Comparison of ENCODE assay signal across 8 mouse cellular contexts in the genomic region with DNA sequence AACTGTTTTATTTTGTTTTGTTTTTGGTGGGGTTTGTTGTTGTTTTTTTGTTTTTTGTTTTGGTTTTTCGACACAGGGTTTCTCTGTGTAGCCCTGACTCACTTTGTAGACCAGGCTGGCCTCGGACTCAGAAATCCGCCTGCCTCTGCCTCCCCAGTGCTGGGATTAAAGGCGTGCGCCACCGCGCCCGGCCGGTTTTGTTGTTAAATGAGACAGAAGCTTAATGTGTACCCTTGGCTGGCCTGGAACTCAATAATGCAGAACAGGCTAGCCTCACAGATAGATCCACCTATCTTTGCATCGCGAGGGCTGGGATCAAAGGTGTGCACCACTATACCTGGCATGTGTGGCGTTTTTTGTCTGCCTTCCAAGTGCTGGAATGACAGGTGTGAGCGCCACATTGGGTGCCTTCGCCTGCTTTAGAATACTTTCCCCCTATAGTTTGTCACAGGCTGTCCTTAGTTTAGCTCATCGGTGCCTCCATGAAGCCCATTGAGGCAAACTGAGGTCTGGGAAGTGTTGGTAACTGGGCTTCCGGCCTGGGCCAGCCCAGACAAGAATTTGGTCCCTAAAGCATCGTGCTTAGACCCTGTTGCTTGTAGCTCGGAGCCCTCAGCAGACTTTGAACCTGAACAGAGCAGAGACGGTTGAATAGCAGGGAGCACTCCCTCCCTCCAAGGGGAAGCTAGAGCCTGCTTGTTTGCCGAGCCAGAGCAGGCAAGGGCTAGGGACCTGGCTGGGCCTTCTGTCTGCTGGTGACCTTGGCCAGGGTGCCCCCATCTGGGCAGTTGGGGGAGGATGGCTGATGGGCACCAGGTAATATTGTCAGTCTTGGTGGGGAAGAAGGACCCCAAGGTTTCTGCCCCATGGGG. TPM values are rescaled to one million over a fixed set of nuclear protein-coding genes. Genes with fewer than 3 reads are reported as not detected.
DNase-seq lines count a peak whose midpoint lies in the region; ATAC-seq and TF ChIP-seq lines count a peak whose summit lies in the region.

No protein-coding gene starts in this region.

- peak overlapping the region; percentile 96 for H3K4me3 ChIP-seq in lung, postnatal 0 days (ENCODE audit: low read depth, low read length)
- H3K4me3 ChIP-seq in forebrain, embryonic 14.5 days (ENCODE audit: low read depth, low read length): peak overlapping the region; percentile 90
- peak overlapping the region; percentile 85 for H3K4me3 ChIP-seq in neural tube, embryonic 13.5 days

- H3K27ac ChIP-seq in lung, postnatal 0 days (ENCODE audit: low read length): peak overlapping the region; percentile 59; the same call in 1 of the 2 replicates
- H3K27ac ChIP-seq in forebrain, embryonic 14.5 days (ENCODE audit: low read depth, low read length): no peak overlapping the region; the same call in 1 of the 2 replicates
- peak overlapping the region; percentile 15; the same call in 1 of the 2 replicates for H3K27ac ChIP-seq in neural tube, embryonic 13.5 days (replicated peaks)

- 37% methylated on average over 20 of the region's 20 CpGs for WGBS in lung, postnatal 0 days
- 40% methylated on average over 20 of the region's 20 CpGs for WGBS in forebrain, embryonic 14.5 days
- 38% methylated on average over 20 of the region's 20 CpGs for WGBS in neural tube, embryonic 13.5 days

- peak overlapping the region; percentile 84 for H3K9ac ChIP-seq in lung, postnatal 0 days (replicated peaks; ENCODE audit: low read depth)
- H3K9ac ChIP-seq in forebrain, embryonic 14.5 days (ENCODE audit: low read length): peak overlapping the region; percentile 78
- H3K9ac ChIP-seq in neural tube, embryonic 13.5 days: peak overlapping the region; percentile 87

- TF ChIP-seq CTCF in lung, postnatal 0 days (IDR thresholded peaks at IDR 0.05): no peak

- H3K27me3 ChIP-seq in lung, postnatal 0 days (replicated peaks; ENCODE audit: insufficient read depth, low read length): no peaks in the 10 kb centered on the region
- H3K27me3 ChIP-seq in forebrain, embryonic 14.5 days (replicated peaks; ENCODE audit: control insufficient read depth, insufficient read depth, low read length): no peaks in the 10 kb centered on the region
- H3K27me3 ChIP-seq in neural tube, embryonic 13.5 days: peaks cover 9% of the 10 kb centered on the region; the same call in 1 of the 2 replicates

- TF ChIP-seq EP300 in lung, postnatal 0 days (IDR thresholded peaks at IDR 0.05): no peak

- no peaks in the 10 kb centered on the region for H3K9me3 ChIP-seq in lung, postnatal 0 days (ENCODE audit: low read length)
- H3K9me3 ChIP-seq in forebrain, embryonic 14.5 days (replicated peaks; ENCODE audit: control insufficient read depth, low read length): no peaks in the 10 kb centered on the region
- H3K9me3 ChIP-seq in neural tube, embryonic 13.5 days: no peaks in the 10 kb centered on the region

- no peak for DNase-seq in lung, postnatal 0 days (ENCODE audit: low spot score)
- DNase-seq in lung, postnatal 36 days: no peak
- no peak for DNase-seq in forebrain, embryonic 14.5 days (ENCODE audit: low spot score)
- peak; percentile 65 for DNase-seq in kidney, postnatal 14 days
- DNase-seq in gastrocnemius, adult 18-20 months (ENCODE audit: low spot score): no peak
- DNase-seq in adrenal gland, adult 2 months: no peak
- DNase-seq in urinary bladder, postnatal 14 days (ENCODE audit: low spot score): no peak

- no peak for ATAC-seq in lung, postnatal 0 days
- ATAC-seq in forebrain, embryonic 14.5 days: no peak
- no peak for ATAC-seq in neural tube, embryonic 13.5 days (ENCODE audit: low read depth)

- H3K36me3 ChIP-seq in lung, postnatal 0 days (ENCODE audit: insufficient read depth, low read length): 0 out of 2 replicates have a peak, but pooled peaks cover 13% of the 10 kb centered on the region
- H3K36me3 ChIP-seq in forebrain, embryonic 14.5 days (ENCODE audit: control insufficient read depth, insufficient read depth, low read length): peaks cover 35% of the 10 kb centered on the region
- H3K36me3 ChIP-seq in neural tube, embryonic 13.5 days: peaks cover 31% of the 10 kb centered on the region

- H3K4me1 ChIP-seq in lung, postnatal 0 days (ENCODE audit: insufficient read depth, low read depth, low read length): peaks cover 11% of the 10 kb centered on the region
- peaks cover 14% of the 10 kb centered on the region for H3K4me1 ChIP-seq in forebrain, embryonic 14.5 days (ENCODE audit: control insufficient read depth, insufficient read depth, low read length)
- H3K4me1 ChIP-seq in neural tube, embryonic 13.5 days (replicated peaks): peaks cover 43% of the 10 kb centered on the region

- H3K4me2 ChIP-seq in lung, postnatal 0 days (replicated peaks; ENCODE audit: low read depth, low read length): peak overlapping the region; percentile 76
- H3K4me2 ChIP-seq in forebrain, embryonic 14.5 days (ENCODE audit: low read length): peak overlapping the region; percentile 70
- H3K4me2 ChIP-seq in neural tube, embryonic 13.5 days: peak overlapping the region; percentile 72

RNA-seq across cellular contexts. Expression of gene Pheta1, which starts 0.9 kb away (rescaled TPM):
- polyA plus RNA-seq in lung, postnatal 0 days (2015; fragmentation: Nextera tagmentation; extraction: Ambion mirVana): 22.7 and 23.4 TPM in 2 replicates
- 34.7 and 41.4 TPM in 2 replicates for polyA plus RNA-seq in forebrain, embryonic 14.5 days (2014; fragmentation: Nextera tagmentation; extraction: Ambion mirVana)
- 41.1 and 41.5 TPM in 2 replicates for polyA plus RNA-seq in neural tube, embryonic 13.5 days (2015; fragmentation: Nextera tagmentation; extraction: Ambion mirVana)
- 1 to 10 TPM; 4.4 to 5.7 TPM for total RNA-seq in gastrocnemius, adult 18-20 months (2021)
- total RNA-seq in adrenal gland, adult 2 months (2021): 1 to 10 TPM; 5.6 to 9.2 TPM
- 24.3 and 27.4 TPM in 2 replicates for polyA plus RNA-seq in adrenal gland, adult 2 months (2012; rRNA removed)

RNA-seq across cellular contexts. Expression of gene Sh2b3, which starts 12.3 kb away (rescaled TPM):
- 24.4 and 26.2 TPM in 2 replicates for polyA plus RNA-seq in lung, postnatal 0 days (2015; fragmentation: Nextera tagmentation; extraction: Ambion mirVana)
- 4.4 and 5.4 TPM in 2 replicates for polyA plus RNA-seq in forebrain, embryonic 14.5 days (2014; fragmentation: Nextera tagmentation; extraction: Ambion mirVana)
- 6.9 and 7.7 TPM in 2 replicates for polyA plus RNA-seq in neural tube, embryonic 13.5 days (2015; fragmentation: Nextera tagmentation; extraction: Ambion mirVana)
- 10 to 100 TPM; 11.4 to 13.0 TPM for total RNA-seq in gastrocnemius, adult 18-20 months (2021)
- total RNA-seq in adrenal gland, adult 2 months (2021): 10 to 100 TPM; 28.8 to 32.1 TPM
- 138 and 147 TPM in 2 replicates for polyA plus RNA-seq in adrenal gland, adult 2 months (2012; rRNA removed)
